Mouse (Mus musculus): ENCODE results near the gene Hs3st2.

- TF ChIP-seq CTCF (IDR thresholded peaks at IDR 0.05; ENCODE audit: control insufficient read depth, insufficient read depth, insufficient read length), result no peak
- TF ChIP-seq MYOD1 (IDR thresholded peaks at IDR 0.05; ENCODE audit: control insufficient read depth, insufficient read length, low read depth), result no peak
Measured at GRCm38 (mm10) chr7:121484590-121484989, 92.9 kb downstream of the Hs3st2 start.
